Mouse (Mus musculus) gastrocnemius, adult 18-20 months (tissue): Measurements from ENCODE around the gene Pramef12. TPM values are rescaled to one million over a fixed set of nuclear protein-coding genes. Genes with fewer than 3 reads are reported as not detected.
"Not testable (repeated sequence)": the region's sequence is repeated elsewhere in the genome, so short reads cannot be mapped to it uniquely, and the experiment has no call there.

Experiments
- DNase-seq: peaks from one replicate; pipeline ENCODE4 v3.0.0; 2021; ENCODE audit warnings: low spot score
- long read RNA-seq, 2 experiments: library from polyadenylated mRNA; stranded (forward); transcript quantifications; one replicate each; pipeline ENCODE4 v2.0.0; 2021
- total RNA-seq, 2 experiments: library from RNA; stranded (reverse); gene quantifications; 2 replicates each; pipeline ENCODE4 v1.2.3; 2021

The Pramef12 gene
- total RNA-seq: under 1 TPM in 1 of 2 experiments, not detected in 1; 0.12 TPM
- long read RNA-seq, experiment 1: 0 reads
- long read RNA-seq, experiment 2: 0 reads

DNA sequence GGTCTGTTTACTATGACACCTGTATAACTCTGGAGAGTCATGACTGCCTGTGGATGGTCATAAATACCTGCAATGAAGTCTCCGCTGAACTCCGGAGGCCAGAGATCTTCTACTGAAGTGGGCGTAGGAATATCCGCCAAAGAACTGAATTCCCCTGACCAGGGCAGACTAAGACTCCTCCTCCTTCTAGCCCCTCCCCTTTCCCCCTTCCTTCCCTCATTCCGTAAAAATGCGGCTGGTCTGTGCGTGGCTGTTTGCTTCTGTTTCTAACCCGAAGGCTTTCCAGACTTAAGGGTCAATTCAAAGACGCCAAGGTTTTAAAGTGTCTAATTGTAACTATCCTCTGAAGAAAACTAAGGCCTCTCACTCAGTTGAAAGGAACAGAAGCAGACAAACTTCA is at the start of gene Pramef12:
Pramef12 (minus strand) TSS at position 175 of the 400 bp plus-strand sequence.
- no peak for DNase-seq

DNA sequence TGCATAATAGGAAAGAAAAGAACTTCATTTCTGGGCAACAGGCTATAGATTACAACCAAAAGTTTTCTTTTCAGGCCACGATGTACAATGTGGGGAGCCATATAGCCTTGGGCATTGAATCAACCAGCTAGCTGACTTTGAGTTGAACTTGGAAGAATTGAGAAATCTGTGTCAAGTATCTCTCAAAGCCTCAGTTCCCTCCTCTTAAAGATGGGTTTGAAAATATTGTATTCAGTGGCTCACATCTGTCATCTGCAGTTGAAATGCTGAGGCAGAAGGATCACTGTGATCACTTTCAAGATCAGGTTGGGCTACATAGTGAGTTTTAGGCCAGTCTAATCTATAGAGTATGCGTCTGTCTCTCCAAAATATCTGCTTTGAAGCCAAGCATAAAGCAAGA is 45.0 kb upstream of the Pramef12 start, which contains the start of gene Gm9944:
Gm9944 (minus strand) TSS at position 101 of the 400 bp plus-strand sequence.
- DNase-seq: no peak

DNA sequence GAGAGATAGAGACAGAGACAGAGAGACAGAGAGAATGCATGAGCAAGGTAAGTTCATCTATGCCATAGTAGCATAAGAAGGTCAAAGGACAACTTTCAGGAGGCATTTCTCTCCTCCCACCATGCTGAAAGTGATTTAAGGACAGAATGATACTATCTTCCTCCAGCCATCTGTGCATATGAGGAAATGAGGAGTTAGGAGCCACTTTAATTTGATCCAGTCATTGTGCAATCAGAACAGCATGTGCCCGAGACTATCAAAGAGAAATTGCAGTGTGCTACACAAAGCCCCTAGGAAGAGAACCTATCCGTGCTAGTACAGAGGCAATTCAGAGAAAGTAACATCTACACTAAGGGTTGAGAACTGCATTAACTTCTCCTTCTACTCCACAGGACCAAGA is 40.3 kb upstream of the Pramef12 start:
- DNase-seq: no peak

- no peak for DNase-seq
Measured at GRCm38 (mm10) chr4:144441582-144441981, 33.3 kb upstream of the Pramef12 start.

DNA sequence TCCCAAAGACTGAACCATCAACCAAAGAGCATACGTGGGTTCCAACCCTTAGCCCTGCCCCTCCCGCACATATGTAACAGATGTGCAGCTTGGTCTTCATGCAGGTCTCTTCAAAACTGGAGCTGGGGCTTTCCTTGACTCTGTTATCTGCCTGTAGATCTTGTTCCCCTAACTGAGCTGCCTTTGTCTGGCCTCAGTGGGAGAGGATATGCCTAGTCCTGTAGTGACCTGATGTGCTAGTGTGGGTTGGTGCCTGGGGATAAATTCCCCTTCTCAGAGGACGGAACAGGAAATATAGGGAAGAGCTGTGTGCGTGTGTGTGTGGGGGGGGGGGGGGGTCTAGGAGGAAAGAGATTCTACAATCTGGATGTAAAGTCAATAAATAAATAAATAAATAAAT is 32.8 kb upstream of the Pramef12 start:
- DNase-seq: no peak

DNA sequence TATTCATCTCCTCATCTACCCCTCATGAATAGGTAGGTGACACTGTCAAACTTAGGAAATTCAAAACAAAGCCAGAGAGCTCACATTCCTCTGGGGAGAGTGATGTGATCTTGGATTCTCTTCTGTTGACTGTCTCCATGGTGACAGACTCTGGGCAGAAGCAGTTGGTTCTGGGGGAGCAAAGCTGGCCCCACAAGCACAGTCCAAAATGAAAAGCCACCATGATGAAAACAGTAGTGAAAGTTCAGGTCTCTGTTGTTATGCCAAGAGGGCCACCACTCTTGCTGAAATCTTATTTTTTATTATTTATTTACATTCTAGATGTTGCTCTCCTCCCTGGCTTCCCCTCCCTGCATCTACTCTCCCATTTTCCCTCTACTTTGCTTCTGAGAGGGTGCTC is 30.4 kb upstream of the Pramef12 start, which contains the start of gene 1700012P22Rik:
1700012P22Rik (minus strand) TSS at position 101 of the 400 bp plus-strand sequence.
- no peak for DNase-seq

DNA sequence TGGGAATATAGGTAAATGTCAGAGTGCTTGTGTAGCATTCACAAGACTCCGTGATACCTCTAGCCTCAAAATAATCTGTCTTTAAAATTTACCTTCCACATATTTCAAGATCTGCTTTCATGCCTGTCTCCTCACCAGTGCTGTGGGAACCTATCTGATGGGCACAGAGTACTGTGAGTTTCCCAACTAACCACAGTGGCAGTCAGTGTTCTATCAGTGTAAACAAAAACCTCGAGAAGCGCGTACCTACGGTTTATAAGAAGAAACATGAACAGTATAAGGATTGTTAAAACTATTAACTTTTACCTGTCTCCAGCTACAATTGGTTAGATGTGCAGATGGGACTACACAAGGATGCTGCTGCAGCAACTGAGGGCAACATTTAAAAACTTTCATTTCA is 25.0 kb upstream of the Pramef12 start:
- no peak for DNase-seq

DNA sequence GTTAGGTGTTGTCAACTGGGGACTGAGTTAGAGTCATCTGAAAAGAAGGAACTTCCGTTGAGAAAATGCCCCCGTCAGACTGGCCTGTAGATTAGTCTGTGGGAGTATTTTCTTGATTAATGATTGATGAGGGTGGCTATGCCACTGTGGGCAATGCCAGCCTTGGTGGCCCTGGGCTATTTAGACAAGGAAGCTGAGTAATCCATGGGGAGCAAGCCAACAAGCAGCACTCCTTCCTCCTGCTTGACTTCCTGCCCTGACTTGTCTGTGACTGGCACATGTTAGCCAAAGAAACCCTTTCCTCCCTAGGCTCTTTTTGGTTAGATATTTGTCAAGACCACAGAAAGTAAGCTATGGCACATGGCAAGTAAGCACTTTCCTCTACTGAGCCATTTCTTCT is 22.5 kb upstream of the Pramef12 start:
- no peak for DNase-seq

DNA sequence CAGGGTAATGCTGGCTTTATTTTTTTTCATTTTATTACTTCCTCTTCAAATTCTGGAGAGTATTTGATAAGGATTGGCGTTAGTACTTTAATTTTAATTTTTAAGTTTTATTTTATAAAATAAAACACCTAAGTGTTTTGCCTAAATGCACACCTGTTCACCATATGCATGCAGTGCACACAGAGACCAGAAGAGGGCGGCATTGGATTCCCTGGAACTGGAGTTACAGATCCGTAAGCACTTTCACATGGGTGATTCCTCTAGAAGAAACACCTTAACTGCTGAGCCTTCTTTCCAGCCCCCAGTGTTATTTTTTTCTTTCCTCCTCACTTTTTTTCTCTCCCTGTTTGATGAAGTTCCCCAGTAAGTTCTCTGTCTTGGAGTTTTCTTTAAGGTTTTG is 20.6 kb upstream of the Pramef12 start:
- no peak for DNase-seq

- DNase-seq: no peak
Measured at GRCm38 (mm10) chr4:144424590-144424989, 16.3 kb upstream of the Pramef12 start.

- no peak for DNase-seq
Measured at GRCm38 (mm10) chr4:144420644-144421043, 12.4 kb upstream of the Pramef12 start.

- no peak for DNase-seq
Measured at GRCm38 (mm10) chr4:144406261-144406660, 2.0 kb downstream of the Pramef12 start.

DNA sequence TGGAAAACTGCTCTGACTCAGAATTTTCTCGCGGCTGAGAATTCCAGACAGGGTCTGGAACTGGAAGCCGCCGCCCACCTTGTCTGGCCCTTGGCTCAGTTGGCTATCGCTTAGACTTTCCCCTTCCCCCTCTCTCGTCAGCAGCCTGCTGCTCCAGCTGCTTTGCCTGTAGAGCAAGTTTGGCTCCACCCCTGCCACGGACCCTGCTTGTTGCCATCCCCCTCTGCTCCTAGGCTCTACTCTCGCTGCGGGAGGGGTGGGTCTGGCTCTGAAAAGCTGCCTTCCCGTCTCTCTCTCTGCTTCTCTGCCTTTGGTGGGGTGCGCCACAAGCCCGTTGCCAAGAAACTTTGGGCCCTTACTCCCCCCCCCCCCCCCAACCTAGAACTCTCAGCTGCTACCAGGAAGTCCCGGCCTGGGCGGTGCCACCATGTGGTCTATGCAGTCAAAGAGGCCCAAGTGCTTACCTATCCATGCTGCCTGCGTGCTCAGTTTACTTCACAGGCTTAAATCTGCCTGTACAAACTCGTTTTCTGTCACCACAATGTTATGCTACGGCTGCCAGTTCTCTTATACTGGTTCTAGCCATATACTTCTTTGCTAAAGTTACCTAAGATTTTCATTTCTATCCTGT is 3.7 kb downstream of the Pramef12 start:
- no peak for DNase-seq

GRCm38 (mm10) chr4:144402712-144403111 is 5.6 kb downstream of the Pramef12 start:
- DNase-seq: no peak

DNA sequence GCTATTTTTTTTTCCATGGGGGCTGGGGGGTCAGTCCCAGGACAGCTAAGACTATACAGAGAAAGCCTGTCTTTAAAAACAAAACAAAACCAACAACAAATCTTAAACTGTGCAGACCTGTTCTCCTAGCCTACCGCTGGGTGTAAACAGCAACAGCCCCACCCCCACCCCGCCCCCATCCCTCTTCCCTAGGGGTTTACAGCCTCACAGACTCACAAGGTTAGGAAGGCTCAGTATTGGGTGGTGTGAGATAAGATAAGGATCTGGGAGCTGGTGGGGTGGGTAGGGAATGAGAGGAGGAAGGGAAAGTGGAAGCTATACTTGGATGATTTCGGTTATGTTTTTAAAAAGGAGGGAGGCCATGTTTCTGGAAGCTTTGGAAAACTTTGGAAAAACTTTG is 11.9 kb downstream of the Pramef12 start:
- no peak for DNase-seq

DNA sequence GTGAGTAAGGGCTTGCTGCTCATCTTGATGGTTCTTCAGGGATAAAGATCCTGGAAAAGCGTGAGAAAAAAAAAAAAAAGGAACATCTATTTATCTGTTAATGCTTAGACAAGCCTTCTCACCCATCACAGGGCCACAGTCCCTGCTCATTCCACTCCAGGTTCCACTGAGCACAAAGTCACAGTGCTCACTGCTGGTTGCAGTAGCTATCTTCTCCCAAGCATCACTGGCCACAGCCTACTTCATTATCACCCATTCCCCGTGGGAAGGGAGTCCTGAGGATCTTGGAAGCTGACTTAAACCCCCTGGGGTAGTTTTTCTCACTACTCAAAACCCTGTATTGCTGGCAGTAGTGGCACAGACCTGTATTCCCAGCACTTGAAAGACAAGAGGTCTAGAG is 30.4 kb downstream of the Pramef12 start, which contains the start of gene Pramef20:
Pramef20 (minus strand) TSS at position 23 of the 400 bp plus-strand sequence.
- no peak for DNase-seq

- not testable (repeated sequence) for DNase-seq
Measured at GRCm38 (mm10) chr4:144357642-144358041, 50.6 kb downstream of the Pramef12 start, which contains the start of gene Gm13119. Gm13119 (plus strand) TSS chr4:144357942.

Other genes with a start within 250 kb of the Pramef12 start
- not detected for gene Oog3, start 245.8 kb downstream of the Pramef12 start, total RNA-seq
- not detected for gene Oog2, start 217.7 kb downstream of the Pramef12 start, total RNA-seq
- not detected for gene C87977, start 195.1 kb downstream of the Pramef12 start, total RNA-seq
- not detected for gene Pramel5, start 128.0 kb downstream of the Pramef12 start, total RNA-seq
- not detected for gene Gm13128, start 78.2 kb downstream of the Pramef12 start, total RNA-seq
- gene Gm13119, start 50.5 kb downstream of the Pramef12 start, total RNA-seq: not detected
- gene Pramef20, start 30.5 kb downstream of the Pramef12 start, total RNA-seq: not detected
- not detected for gene 1700012P22Rik, start 30.3 kb upstream of the Pramef12 start, total RNA-seq
- not detected for gene Gm9944, start 44.9 kb upstream of the Pramef12 start, total RNA-seq
- gene Aadacl3, start 55.3 kb upstream of the Pramef12 start, total RNA-seq: not detected
- gene 9430007A20Rik, start 111.4 kb upstream of the Pramef12 start, total RNA-seq: not detected
- not detected for gene Gm13124, start 156.7 kb upstream of the Pramef12 start, total RNA-seq
- not detected for gene Aadacl4, start 205.2 kb upstream of the Pramef12 start, total RNA-seq